Mouse (Mus musculus) heart, postnatal 14 days (tissue): ENCODE results near the gene Cd28. TPM values are rescaled to one million over a fixed set of nuclear protein-coding genes. Genes with fewer than 3 reads are reported as not detected.

Experiments used
- total RNA-seq, 2 experiments: library from RNA; stranded (reverse); gene quantifications; 2 replicates each; pipeline ENCODE4 v1.2.3; 2021

The Cd28 gene
- total RNA-seq, 2 experiments from 2014 or later = 6.7 to 7.6 TPM

Other genes with a start within 250 kb of the Cd28 start
- 100 to 1,000 TPM; 155 to 156 TPM for gene Raph1, start 149.7 kb upstream of the Cd28 start, total RNA-seq
- under 1 TPM; 0.22 to 0.54 TPM for gene Ctla4, start 170.2 kb downstream of the Cd28 start, total RNA-seq